Mouse (Mus musculus): ENCODE measurements around the gene Zcchc24. TPM values are rescaled to one million over a fixed set of nuclear protein-coding genes. Genes with fewer than 3 reads are reported as not detected.

Gene Zcchc24
- 0.79 TPM for polyA plus RNA-seq (2017; shearing (Covaris generic))

DNA sequence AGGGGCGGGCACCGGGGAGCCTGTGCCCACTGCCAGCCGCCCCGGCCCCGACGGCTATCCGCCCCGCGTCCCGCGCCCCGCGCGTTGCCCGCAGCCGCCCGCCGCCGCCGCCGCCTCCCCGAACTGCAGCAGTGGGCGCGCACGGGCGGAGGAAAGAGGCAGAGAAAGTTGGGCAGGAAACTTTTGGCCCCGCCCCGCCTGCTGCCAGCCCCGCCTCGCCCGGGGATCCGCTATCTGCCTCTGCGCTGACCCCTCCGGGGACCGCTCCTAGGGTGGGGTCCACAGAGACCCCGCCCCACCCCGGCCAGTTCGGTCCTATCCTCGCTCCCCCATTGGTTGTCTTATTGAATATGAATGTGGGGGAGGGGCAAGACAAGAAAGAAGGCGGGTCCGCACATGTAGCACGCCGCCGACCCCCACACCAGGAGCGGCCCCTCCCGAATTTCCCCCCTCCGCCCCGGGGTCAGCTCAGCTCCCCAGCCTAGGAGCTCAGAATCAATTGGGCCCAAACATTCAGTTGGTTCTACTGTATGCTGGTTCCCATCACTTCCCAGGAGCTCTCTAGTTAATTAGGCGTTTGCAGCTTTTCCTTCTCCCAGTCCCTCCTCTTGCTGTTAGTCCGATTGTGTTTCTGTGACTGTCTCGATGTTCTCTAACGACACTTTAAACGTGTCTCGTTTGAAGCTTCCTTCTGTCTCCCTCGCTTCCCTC, at the start of gene Zcchc24:
Gene Zcchc24 (minus strand): TSS at position 125 of the 711 bp plus-strand sequence.

DNA sequence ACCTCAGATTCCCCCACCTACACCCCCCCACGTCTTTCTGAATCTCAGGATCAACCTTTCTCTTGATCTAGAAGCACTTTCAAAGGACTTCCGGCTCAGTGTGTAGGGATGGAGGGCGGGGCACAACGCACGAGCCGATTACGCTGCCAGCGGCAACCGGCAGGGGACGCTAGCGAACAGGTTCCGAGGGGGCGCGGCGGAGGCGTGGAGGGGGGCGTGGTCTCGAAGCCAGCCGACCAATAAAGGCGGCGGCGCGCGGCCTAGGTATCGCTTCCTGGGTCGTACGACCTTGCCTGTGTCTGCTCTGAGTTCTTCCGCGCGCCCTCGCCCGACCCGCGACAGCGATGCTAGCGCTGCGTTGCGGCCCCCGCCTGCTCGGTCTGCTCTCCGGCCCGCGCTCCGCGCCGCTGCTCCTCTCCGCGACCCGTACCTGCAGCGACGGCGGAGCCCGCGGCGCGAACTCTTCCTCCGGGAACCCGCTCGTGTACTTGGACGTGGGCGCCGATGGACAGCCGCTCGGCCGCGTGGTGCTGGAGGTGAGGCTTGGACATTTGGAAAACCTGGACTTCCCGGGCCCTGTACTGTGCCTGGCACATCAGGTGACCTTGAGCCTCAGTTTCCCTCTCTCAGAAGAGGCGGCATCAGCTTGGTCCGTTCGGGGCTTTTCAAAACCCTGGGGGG, 74.8 kb downstream of the Zcchc24 start, which contains the start of gene Ppif:
Gene Ppif (plus strand): TSS at position 267 of the 681 bp plus-strand sequence.

Other genes starting within 250 kb of the Zcchc24 start
- 16.3 TPM for gene Ppif, start 74.9 kb downstream of the Zcchc24 start, polyA plus RNA-seq (2017; shearing (Covaris generic))
- gene Anxa11, start 73.1 kb upstream of the Zcchc24 start, polyA plus RNA-seq (2017; shearing (Covaris generic)): 53.8 TPM
- gene Plac9a, start 134.1 kb upstream of the Zcchc24 start, polyA plus RNA-seq (2017; shearing (Covaris generic)): not detected
- 11.9 TPM for gene Tmem254a, start 158.6 kb upstream of the Zcchc24 start, polyA plus RNA-seq (2017; shearing (Covaris generic))
- gene Cphx1, start 169.3 kb upstream of the Zcchc24 start, polyA plus RNA-seq (2017; shearing (Covaris generic)): not detected
- gene Duxbl1, start 209.5 kb upstream of the Zcchc24 start, polyA plus RNA-seq (2017; shearing (Covaris generic)): not detected

Measured in inflammation-experienced regulatory T-cells, adult 16 weeks (primary cell).